Mouse (Mus musculus) liver, embryonic 11.5 days (tissue): Measurements from ENCODE around the gene Rdx. TPM values are rescaled to one million over a fixed set of nuclear protein-coding genes. Genes with fewer than 3 reads are reported as not detected.
"Not testable (repeated sequence)": the region's sequence is repeated elsewhere in the genome, so short reads cannot be mapped to it uniquely, and the experiment has no call there.

Experiments
- ATAC-seq: fragments of 200-750 bp; cut with Nextera tagmentation; replicated peaks from 2 replicates; pipeline ENCODE4 v1.8.0; 2017; ENCODE audit warnings: moderate number of reproducible peaks, mild to moderate bottlenecking, moderate TSS enrichment, moderate library complexity; ENCODE audit not compliant: low FRiP score
- DNase-seq: peaks from one replicate; pipeline ENCODE4 v3.0.0-alpha.2; 2017; ENCODE audit warnings: low spot score
- H3K27ac ChIP-seq: fragments of 300-500 bp; sonication (generic); 2 replicates; pipeline ENCODE4 v1.5.1; 2014; ENCODE audit warnings: mild to moderate bottlenecking, low read depth, low read length, control low read depth
- H3K27me3 ChIP-seq: fragments of 300-500 bp; sonication (generic); replicated peaks from 2 replicates; pipeline ENCODE4 v1.6.1; 2014; ENCODE audit warnings: low read length, mixed read lengths; ENCODE audit not compliant: control insufficient read depth, insufficient read depth
- H3K36me3 ChIP-seq: fragments of 300-500 bp; sonication (generic); 2 replicates; pipeline ENCODE4 v1.6.1; 2014; ENCODE audit warnings: mild to moderate bottlenecking, low read length, moderate library complexity, mixed read lengths; ENCODE audit not compliant: control insufficient read depth, insufficient read depth
- H3K4me1 ChIP-seq: fragments of 300-500 bp; sonication (generic); replicated peaks from 2 replicates; pipeline ENCODE4 v1.6.1; 2014; ENCODE audit warnings: low read length, mixed read lengths; ENCODE audit not compliant: control insufficient read depth, insufficient read depth
- H3K4me2 ChIP-seq: fragments of 300-500 bp; sonication (generic); 2 replicates; pipeline ENCODE4 v1.6.1; 2014; ENCODE audit warnings: mild to moderate bottlenecking, control low read depth, moderate library complexity
- H3K4me3 ChIP-seq: fragments of 300-500 bp; sonication (generic); 2 replicates; pipeline ENCODE4 v1.5.1; 2014; ENCODE audit warnings: low read depth, low read length, control low read depth
- H3K9ac ChIP-seq: fragments of 300-500 bp; sonication (generic); 2 replicates; pipeline ENCODE4 v1.6.1; 2014; ENCODE audit warnings: low read depth, low read length, control low read depth
- H3K9me3 ChIP-seq: fragments of 300-500 bp; sonication (generic); 2 replicates; pipeline ENCODE4 v1.6.1; 2016; ENCODE audit warnings: low read length, inconsistent platforms, mixed read lengths; ENCODE audit not compliant: control insufficient read depth
- WGBS: fragments of 180-500 bp; shearing (Covaris S2); extraction: QIAGEN DNeasy Blood & Tissue Kit; methylation state at CpG from one replicate; pipeline ENCODE4 v1.1.7; 2014; 5-methylcytosine and 5-hydroxymethylcytosine counted together
- polyA plus RNA-seq: library from polyadenylated mRNA; unstranded; fragments of >200 nt; fragmentation: Nextera tagmentation; extraction: Ambion mirVana; gene quantifications from 2 replicates; pipeline ENCODE4 v1.2.1, GENCODE M21; 2014

The Rdx gene
- polyA plus RNA-seq, 1 experiment from 2014 or later: 146 TPM

DNA sequence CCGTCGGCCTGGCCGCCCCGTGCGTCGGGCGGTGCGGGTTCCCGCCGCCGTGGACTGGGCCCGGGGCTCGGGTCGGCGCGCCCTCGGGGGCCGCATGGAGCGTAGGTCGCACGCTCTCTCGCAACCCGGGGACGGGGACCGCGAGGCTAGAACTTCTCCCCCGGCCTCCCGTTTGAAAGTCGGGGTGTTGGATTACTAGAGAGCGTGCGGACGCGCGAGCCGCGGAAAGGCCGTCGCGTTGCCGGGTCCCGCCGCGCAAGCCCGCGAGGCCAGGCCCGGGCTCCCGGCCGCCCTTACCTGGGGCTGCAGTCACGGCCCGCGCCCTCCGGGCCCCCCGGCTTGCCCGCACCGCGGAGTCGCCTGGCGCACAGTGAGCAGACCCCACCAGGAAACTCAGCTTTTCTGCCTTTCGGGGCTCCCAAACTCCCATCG, 1.7 kb downstream of the Rdx start:
- peak overlapping the region; percentile 95 for H3K4me3 ChIP-seq
- H3K4me2 ChIP-seq: peak overlapping the region; percentile 77
- no peaks in the 10 kb centered on the region for H3K36me3 ChIP-seq
- peak overlapping the region; percentile 99 for H3K9ac ChIP-seq
- peak overlapping the region; percentile 98 for H3K27ac ChIP-seq
- peak; percentile 65 for ATAC-seq
- DNase-seq: peak; percentile 76
- H3K27me3 ChIP-seq: no peaks in the 10 kb centered on the region
- H3K9me3 ChIP-seq: no peaks in the 10 kb centered on the region
- H3K4me1 ChIP-seq: peaks cover 23% of the 10 kb centered on the region
- under 1% methylated on average over 56 of the region's 60 CpGs for WGBS

DNA sequence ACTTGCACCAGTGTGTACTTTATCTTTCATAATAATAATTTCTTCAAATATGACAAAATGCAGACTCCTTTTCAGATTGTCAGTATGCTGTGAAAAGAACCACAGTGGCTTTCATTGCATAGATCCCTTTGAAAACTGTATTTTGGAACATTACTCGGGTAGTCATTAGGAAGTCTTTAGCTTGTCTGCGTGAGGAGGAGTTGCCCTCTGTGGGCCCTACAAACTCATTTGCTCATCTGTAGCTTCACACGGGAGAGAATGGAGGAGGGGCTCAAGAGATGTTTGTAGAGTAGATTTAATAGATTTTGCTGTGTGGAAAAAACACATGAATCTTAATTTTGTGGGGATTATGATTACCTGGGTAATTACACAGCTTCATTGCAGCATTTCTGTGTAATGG, 2.6 kb downstream of the Rdx start:
- Histone ChIP-seq H3K4me2 (peak overlapping the region; percentile 77), H3K27me3 (no peaks in the 10 kb centered on the region), H3K9me3 (no peaks in the 10 kb centered on the region), H3K9ac (peak overlapping the region; percentile 99), H3K4me1 (peaks cover 24% of the 10 kb centered on the region), H3K27ac (no peak overlapping the region), H3K36me3 (no peaks in the 10 kb centered on the region), H3K4me3 (peak overlapping the region; percentile 95)
- DNase-seq (no peak), ATAC-seq (no peak)
- under 1% methylated on average over 3 of the region's 3 CpGs for WGBS

GRCm38 (mm10) chr9:52050361-52050760, 3.4 kb downstream of the Rdx start:
- Histone ChIP-seq H3K27ac (no peak overlapping the region), H3K9ac (no peak overlapping the region), H3K27me3 (no peaks in the 10 kb centered on the region), H3K4me1 (peaks cover 29% of the 10 kb centered on the region), H3K4me3 (peak overlapping the region; percentile 95), H3K4me2 (peak overlapping the region; percentile 77), H3K9me3 (no peaks in the 10 kb centered on the region), H3K36me3 (no peaks in the 10 kb centered on the region)
- no peak for ATAC-seq
- DNase-seq: no peak
- 46% methylated on average over 2 of the region's 2 CpGs for WGBS

DNA sequence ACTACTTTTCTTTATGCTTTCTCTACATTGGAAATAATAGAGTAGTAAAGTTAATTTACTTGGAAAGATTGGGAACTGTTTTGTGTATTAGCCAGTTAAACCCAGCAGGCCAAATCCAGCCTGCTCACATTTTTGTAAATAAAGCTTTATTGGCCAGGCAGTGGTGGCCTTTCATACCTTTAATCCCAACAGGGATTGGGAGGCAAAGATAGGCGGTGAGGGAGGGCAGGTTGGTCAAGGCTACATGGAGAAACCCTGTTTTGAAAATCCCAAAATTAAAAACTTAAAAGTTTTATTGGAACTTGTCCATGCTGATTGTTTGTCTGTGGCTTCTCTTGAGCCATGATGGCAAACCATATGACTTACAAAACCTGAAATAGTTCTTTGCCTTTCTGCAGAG, 5.2 kb downstream of the Rdx start:
- 80% methylated on average over 1 of the region's 1 CpGs for WGBS
- Histone ChIP-seq H3K9me3 (no peaks in the 10 kb centered on the region), H3K27ac (no peak overlapping the region), H3K4me2 (no peak overlapping the region), H3K4me3 (no peak overlapping the region), H3K36me3 (no peaks in the 10 kb centered on the region), H3K4me1 (peaks cover 26% of the 10 kb centered on the region), H3K9ac (no peak overlapping the region), H3K27me3 (no peaks in the 10 kb centered on the region)
- no peak for ATAC-seq
- DNase-seq: no peak

DNA sequence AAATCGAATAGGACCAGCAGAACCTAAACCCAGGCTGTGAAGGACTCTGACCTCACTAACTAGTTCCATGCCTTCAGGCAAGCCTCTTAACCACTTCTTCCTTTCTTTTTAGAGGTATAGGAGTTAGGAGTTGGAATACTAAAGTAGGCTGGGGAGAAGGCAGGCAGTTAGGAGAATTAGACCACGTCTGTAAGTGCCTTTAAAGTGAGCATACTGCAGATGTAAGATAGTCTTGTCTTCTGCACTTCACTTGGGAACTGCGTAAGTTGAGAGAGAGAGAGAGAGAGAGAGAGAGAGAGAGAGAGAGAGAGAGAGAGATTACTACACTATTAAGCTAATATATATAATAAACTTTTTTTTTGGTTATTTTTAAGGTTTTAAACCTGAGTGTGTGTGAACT, 8.3 kb downstream of the Rdx start:
- DNase-seq (no peak), ATAC-seq (no peak)
- Histone ChIP-seq H3K9me3 (no peaks in the 10 kb centered on the region), H3K27me3 (no peaks in the 10 kb centered on the region), H3K9ac (peak overlapping the region; percentile 20; the same call in 1 of the 2 replicates), H3K4me1 (peaks cover 22% of the 10 kb centered on the region), H3K4me3 (no peak overlapping the region), H3K36me3 (no peaks in the 10 kb centered on the region), H3K4me2 (no peak overlapping the region), H3K27ac (no peak overlapping the region)
- WGBS: 69% methylated on average over 3 of the region's 3 CpGs

DNA sequence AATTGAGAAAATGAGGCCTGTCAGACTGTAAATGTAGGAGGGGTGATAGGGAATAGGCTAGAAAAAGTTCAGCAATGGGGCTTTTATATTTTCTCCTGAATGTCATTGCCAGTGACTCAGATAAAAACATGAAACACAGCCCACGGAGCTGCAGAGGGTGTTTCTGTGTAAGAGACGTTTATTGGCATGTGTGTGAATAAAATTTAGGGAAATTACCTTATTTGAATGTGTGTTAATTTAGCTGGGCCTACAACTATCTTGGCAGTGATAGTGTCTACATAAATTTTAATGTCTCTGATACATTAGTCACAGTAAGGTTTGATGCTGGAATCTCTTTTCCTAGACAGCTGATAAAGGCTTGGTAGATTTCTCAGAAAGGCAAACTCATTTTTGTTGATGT, 12.8 kb downstream of the Rdx start:
- no peaks in the 10 kb centered on the region for H3K27me3 ChIP-seq
- no peak overlapping the region for H3K4me2 ChIP-seq
- no peak overlapping the region for H3K27ac ChIP-seq
- H3K9me3 ChIP-seq: no peaks in the 10 kb centered on the region
- H3K36me3 ChIP-seq: peaks cover 7% of the 10 kb centered on the region; the same call in 1 of the 2 replicates
- peaks cover 8% of the 10 kb centered on the region for H3K4me1 ChIP-seq
- no peak for ATAC-seq
- 74% methylated on average over 2 of the region's 2 CpGs for WGBS
- no peak for DNase-seq
- no peak overlapping the region for H3K9ac ChIP-seq
- H3K4me3 ChIP-seq: no peak overlapping the region

- no peaks in the 10 kb centered on the region for H3K9me3 ChIP-seq
- H3K36me3 ChIP-seq: peaks cover 33% of the 10 kb centered on the region
- no peak overlapping the region for H3K9ac ChIP-seq
- ATAC-seq (no peak), DNase-seq (no peak)
- no peak overlapping the region for H3K4me3 ChIP-seq
- no peak overlapping the region for H3K4me2 ChIP-seq
- 84% methylated on average over 2 of the region's 2 CpGs for WGBS
- no peak overlapping the region for H3K27ac ChIP-seq
- H3K27me3 ChIP-seq: no peaks in the 10 kb centered on the region
- no peaks in the 10 kb centered on the region for H3K4me1 ChIP-seq
Measured at GRCm38 (mm10) chr9:52070052-52070451, 23.1 kb downstream of the Rdx start.

DNA sequence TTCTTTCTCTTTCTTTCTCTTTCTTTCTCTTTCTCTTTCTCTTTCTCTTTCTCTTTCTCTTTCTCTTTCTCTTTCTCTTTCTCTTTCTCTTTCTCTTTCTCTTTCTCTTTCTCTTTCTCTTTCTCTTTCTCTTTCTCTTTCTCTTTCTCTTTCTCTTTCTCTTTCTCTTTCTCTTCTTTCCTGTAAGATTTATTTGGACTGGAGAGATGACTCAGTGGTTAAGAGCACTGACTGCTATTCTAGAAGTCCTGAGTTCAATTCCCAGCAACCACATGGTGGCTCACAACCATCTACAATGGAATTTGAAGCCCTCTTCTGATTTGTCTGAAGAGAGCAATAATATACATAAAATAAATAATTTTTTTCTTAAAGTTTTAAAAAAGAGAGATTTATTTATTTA, 24.4 kb downstream of the Rdx start:
- H3K4me2 ChIP-seq, H3K9ac ChIP-seq, H3K9me3 ChIP-seq, H3K27me3 ChIP-seq, H3K4me1 ChIP-seq, DNase-seq, H3K4me3 ChIP-seq, ATAC-seq, H3K27ac ChIP-seq: not testable (repeated sequence)
- peaks cover 36% of the 10 kb centered on the region for H3K36me3 ChIP-seq

- ATAC-seq: no peak
- H3K4me1 ChIP-seq: no peaks in the 10 kb centered on the region
- H3K27me3 ChIP-seq: no peaks in the 10 kb centered on the region
- no peak overlapping the region for H3K4me2 ChIP-seq
- no peak for DNase-seq
- H3K9ac ChIP-seq: no peak overlapping the region
- H3K4me3 ChIP-seq: no peak overlapping the region
- H3K36me3 ChIP-seq: peaks cover 34% of the 10 kb centered on the region
- H3K27ac ChIP-seq: no peak overlapping the region
- no peaks in the 10 kb centered on the region for H3K9me3 ChIP-seq
Measured at GRCm38 (mm10) chr9:52072202-52072601, 25.2 kb downstream of the Rdx start.
